Mouse (Mus musculus): ENCODE measurements around the gene Odf2. TPM values are rescaled to one million over a fixed set of nuclear protein-coding genes. Genes with fewer than 3 reads are reported as not detected.

Gene Odf2
- polyA plus RNA-seq, 1 experiment from 2014 or later, result 66.2 TPM

- peak overlapping the region; percentile 7; the same call in 1 of the 2 replicates for H3K9ac ChIP-seq (ENCODE audit: low read depth, low read length)
- no peaks in the 10 kb centered on the region for H3K9me3 ChIP-seq (replicated peaks; ENCODE audit: control insufficient read depth, low read length, poor library complexity, severe bottlenecking)
- peaks cover 22% of the 10 kb centered on the region; the same call in 1 of the 2 replicates for H3K4me1 ChIP-seq (ENCODE audit: control insufficient read depth, insufficient read depth, low read length)
- ATAC-seq, result no peak
- no peaks in the 10 kb centered on the region; the same call in 1 of the 2 replicates for H3K27me3 ChIP-seq (ENCODE audit: control insufficient read depth, insufficient read depth, low read depth, low read length)
- peaks cover 3% of the 10 kb centered on the region; the same call in 1 of the 2 replicates for H3K36me3 ChIP-seq (ENCODE audit: control insufficient read depth, insufficient read depth, low read length)
- WGBS, result 32% methylated on average over 3 of the region's 3 CpGs
- no peak overlapping the region for H3K27ac ChIP-seq (ENCODE audit: low read length)
- H3K4me2 ChIP-seq (ENCODE audit: low read length), result peak overlapping the region; percentile 65
- H3K4me3 ChIP-seq (ENCODE audit: low read depth, low read length), result peak overlapping the region; percentile 51
Measured at GRCm38 (mm10) chr2:29846911-29847310, 42.1 kb upstream of the Odf2 start.

GRCm38 (mm10) chr2:29849041-29849440 lies 40.0 kb upstream of the Odf2 start:
- Histone ChIP-seq H3K36me3 (ENCODE audit: control insufficient read depth, insufficient read depth, low read length) (no peaks in the 10 kb centered on the region), H3K4me2 (ENCODE audit: low read length) (no peak overlapping the region), H3K9me3 (replicated peaks; ENCODE audit: control insufficient read depth, low read length, poor library complexity, severe bottlenecking) (no peaks in the 10 kb centered on the region), H3K4me1 (ENCODE audit: control insufficient read depth, insufficient read depth, low read length) (peaks cover 22% of the 10 kb centered on the region; the same call in 1 of the 2 replicates), H3K27me3 (ENCODE audit: control insufficient read depth, insufficient read depth, low read depth, low read length) (no peaks in the 10 kb centered on the region; the same call in 1 of the 2 replicates), H3K9ac (ENCODE audit: low read depth, low read length) (no peak overlapping the region), H3K4me3 (ENCODE audit: low read depth, low read length) (no peak overlapping the region), H3K27ac (ENCODE audit: low read length) (no peak overlapping the region)
- ATAC-seq, result no peak
- 42% methylated on average over 8 of the region's 8 CpGs for WGBS

GRCm38 (mm10) chr2:29849841-29850480 lies 39.1 kb upstream of the Odf2 start:
- Histone ChIP-seq H3K9me3 (replicated peaks; ENCODE audit: control insufficient read depth, low read length, poor library complexity, severe bottlenecking) (no peaks in the 10 kb centered on the region), H3K27me3 (ENCODE audit: control insufficient read depth, insufficient read depth, low read depth, low read length) (no peaks in the 10 kb centered on the region), H3K9ac (ENCODE audit: low read depth, low read length) (no peak overlapping the region), H3K4me1 (ENCODE audit: control insufficient read depth, insufficient read depth, low read length) (peaks cover 14% of the 10 kb centered on the region; the same call in 1 of the 2 replicates), H3K4me3 (ENCODE audit: low read depth, low read length) (no peak overlapping the region), H3K4me2 (ENCODE audit: low read length) (no peak overlapping the region), H3K27ac (ENCODE audit: low read length) (no peak overlapping the region), H3K36me3 (ENCODE audit: control insufficient read depth, insufficient read depth, low read length) (no peaks in the 10 kb centered on the region)
- WGBS, result 50% methylated on average over 5 of the region's 5 CpGs
- ATAC-seq, result no peak

- Histone ChIP-seq H3K4me2 (ENCODE audit: low read length) (no peak overlapping the region), H3K27ac (ENCODE audit: low read length) (no peak overlapping the region), H3K9me3 (replicated peaks; ENCODE audit: control insufficient read depth, low read length, poor library complexity, severe bottlenecking) (no peaks in the 10 kb centered on the region), H3K36me3 (ENCODE audit: control insufficient read depth, insufficient read depth, low read length) (no peaks in the 10 kb centered on the region), H3K4me3 (ENCODE audit: low read depth, low read length) (no peak overlapping the region), H3K9ac (ENCODE audit: low read depth, low read length) (no peak overlapping the region), H3K4me1 (ENCODE audit: control insufficient read depth, insufficient read depth, low read length) (peaks cover 7% of the 10 kb centered on the region), H3K27me3 (ENCODE audit: control insufficient read depth, insufficient read depth, low read depth, low read length) (no peaks in the 10 kb centered on the region)
- WGBS, result 8% methylated on average over 4 of the region's 4 CpGs
- no peak for ATAC-seq
Measured at GRCm38 (mm10) chr2:29852957-29853485, 36.0 kb upstream of the Odf2 start.

- Histone ChIP-seq H3K36me3 (ENCODE audit: control insufficient read depth, insufficient read depth, low read length) (no peaks in the 10 kb centered on the region), H3K9me3 (replicated peaks; ENCODE audit: control insufficient read depth, low read length, poor library complexity, severe bottlenecking) (no peaks in the 10 kb centered on the region), H3K9ac (ENCODE audit: low read depth, low read length) (no peak overlapping the region), H3K4me2 (ENCODE audit: low read length) (no peak overlapping the region), H3K4me1 (ENCODE audit: control insufficient read depth, insufficient read depth, low read length) (peaks cover 7% of the 10 kb centered on the region), H3K27me3 (ENCODE audit: control insufficient read depth, insufficient read depth, low read depth, low read length) (no peaks in the 10 kb centered on the region), H3K4me3 (ENCODE audit: low read depth, low read length) (no peak overlapping the region), H3K27ac (ENCODE audit: low read length) (no peak overlapping the region)
- WGBS, result 56% methylated on average over 5 of the region's 5 CpGs
- no peak for ATAC-seq
Measured at GRCm38 (mm10) chr2:29853736-29854135, 35.3 kb upstream of the Odf2 start.

GRCm38 (mm10) chr2:29855585-29856210 lies 33.3 kb upstream of the Odf2 start:
- Histone ChIP-seq H3K9me3 (replicated peaks; ENCODE audit: control insufficient read depth, low read length, poor library complexity, severe bottlenecking) (no peaks in the 10 kb centered on the region), H3K4me2 (ENCODE audit: low read length) (no peak overlapping the region), H3K9ac (ENCODE audit: low read depth, low read length) (no peak overlapping the region), H3K36me3 (ENCODE audit: control insufficient read depth, insufficient read depth, low read length) (no peaks in the 10 kb centered on the region), H3K4me3 (ENCODE audit: low read depth, low read length) (no peak overlapping the region), H3K27ac (ENCODE audit: low read length) (no peak overlapping the region), H3K27me3 (ENCODE audit: control insufficient read depth, insufficient read depth, low read depth, low read length) (no peaks in the 10 kb centered on the region), H3K4me1 (ENCODE audit: control insufficient read depth, insufficient read depth, low read length) (peaks cover 7% of the 10 kb centered on the region)
- 45% methylated on average over 10 of the region's 10 CpGs for WGBS
- ATAC-seq, result no peak

- Histone ChIP-seq H3K9ac (ENCODE audit: low read depth, low read length) (no peak overlapping the region), H3K27ac (ENCODE audit: low read length) (no peak overlapping the region), H3K36me3 (ENCODE audit: control insufficient read depth, insufficient read depth, low read length) (no peaks in the 10 kb centered on the region), H3K9me3 (replicated peaks; ENCODE audit: control insufficient read depth, low read length, poor library complexity, severe bottlenecking) (no peaks in the 10 kb centered on the region), H3K27me3 (ENCODE audit: control insufficient read depth, insufficient read depth, low read depth, low read length) (no peaks in the 10 kb centered on the region), H3K4me3 (ENCODE audit: low read depth, low read length) (no peak overlapping the region), H3K4me1 (ENCODE audit: control insufficient read depth, insufficient read depth, low read length) (peaks cover 7% of the 10 kb centered on the region), H3K4me2 (ENCODE audit: low read length) (no peak overlapping the region)
- no peak for ATAC-seq
- 6% methylated on average over 19 of the region's 19 CpGs for WGBS
Measured at GRCm38 (mm10) chr2:29856451-29857260, 32.4 kb upstream of the Odf2 start.

- no peak overlapping the region for H3K27ac ChIP-seq (ENCODE audit: low read length)
- ATAC-seq, result no peak
- no peak overlapping the region for H3K4me2 ChIP-seq (ENCODE audit: low read length)
- no peaks in the 10 kb centered on the region for H3K27me3 ChIP-seq (ENCODE audit: control insufficient read depth, insufficient read depth, low read depth, low read length)
- H3K36me3 ChIP-seq (ENCODE audit: control insufficient read depth, insufficient read depth, low read length), result no peaks in the 10 kb centered on the region
- H3K4me1 ChIP-seq (ENCODE audit: control insufficient read depth, insufficient read depth, low read length), result peaks cover 7% of the 10 kb centered on the region
- 21% methylated on average over 2 of the region's 2 CpGs for WGBS
- no peak overlapping the region for H3K4me3 ChIP-seq (ENCODE audit: low read depth, low read length)
- H3K9me3 ChIP-seq (replicated peaks; ENCODE audit: control insufficient read depth, low read length, poor library complexity, severe bottlenecking), result no peaks in the 10 kb centered on the region
- no peak overlapping the region for H3K9ac ChIP-seq (ENCODE audit: low read depth, low read length)
Measured at GRCm38 (mm10) chr2:29857341-29857740, 31.7 kb upstream of the Odf2 start.
